Mouse (Mus musculus): ENCODE results near the gene Hormad1. TPM values are rescaled to one million over a fixed set of nuclear protein-coding genes. Genes with fewer than 3 reads are reported as not detected.
A peak's percentile ranks its signal among the peaks of the same experiment; 100 is the strongest.

Hormad1 gene
- not detected in 2 replicates for polyA plus RNA-seq (2015; fragmentation: Nextera tagmentation; extraction: Ambion mirVana)

DNA sequence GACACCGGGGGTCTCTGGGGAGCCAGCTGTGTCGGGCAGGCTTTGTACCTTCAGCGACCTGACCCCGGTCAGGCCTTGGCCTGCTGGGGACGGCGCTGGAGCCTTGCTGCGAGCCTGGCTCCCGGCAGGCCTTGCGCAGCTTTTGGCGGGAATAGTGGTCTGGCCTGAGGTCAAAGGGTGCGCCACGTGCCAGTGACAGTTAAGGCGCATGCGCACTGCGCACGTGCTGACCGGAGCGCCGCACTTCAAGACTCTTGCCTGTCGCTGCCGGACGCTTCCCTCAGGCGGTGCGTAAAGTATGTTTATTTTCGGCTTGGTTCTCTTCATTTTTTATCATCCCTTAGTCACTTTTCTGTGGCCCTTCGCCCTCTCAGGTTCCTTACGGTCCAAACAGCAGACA is at the start of gene Hormad1:
Hormad1 (plus strand) TSS at position 241 of the 400 bp plus-strand sequence.
- H3K36me3 ChIP-seq (ENCODE audit: control insufficient read depth, insufficient read depth) = no peaks in the 10 kb centered on the region
- no peaks in the 10 kb centered on the region for H3K27me3 ChIP-seq (ENCODE audit: control insufficient read depth, insufficient read depth, low read length)
- no peaks in the 10 kb centered on the region for H3K4me1 ChIP-seq (ENCODE audit: control insufficient read depth, insufficient read depth, low read length)
- WGBS = 86% methylated on average over 27 of the region's 27 CpGs
- ATAC-seq (replicated peaks; ENCODE audit: extremely low read depth, insufficient read depth, low FRiP score) = no peak
- H3K4me3 ChIP-seq (ENCODE audit: low read length) = no peak within 1 kb of the TSS
- no peaks in the 10 kb centered on the region for H3K9me3 ChIP-seq (replicated peaks; ENCODE audit: control insufficient read depth, low read length)
- H3K27ac ChIP-seq (ENCODE audit: low read length) = no peak within 1 kb of the TSS
- no peak within 1 kb of the TSS for H3K4me2 ChIP-seq (ENCODE audit: low read depth, low read length)
- no peak within 1 kb of the TSS for H3K9ac ChIP-seq (ENCODE audit: low read length)

DNA sequence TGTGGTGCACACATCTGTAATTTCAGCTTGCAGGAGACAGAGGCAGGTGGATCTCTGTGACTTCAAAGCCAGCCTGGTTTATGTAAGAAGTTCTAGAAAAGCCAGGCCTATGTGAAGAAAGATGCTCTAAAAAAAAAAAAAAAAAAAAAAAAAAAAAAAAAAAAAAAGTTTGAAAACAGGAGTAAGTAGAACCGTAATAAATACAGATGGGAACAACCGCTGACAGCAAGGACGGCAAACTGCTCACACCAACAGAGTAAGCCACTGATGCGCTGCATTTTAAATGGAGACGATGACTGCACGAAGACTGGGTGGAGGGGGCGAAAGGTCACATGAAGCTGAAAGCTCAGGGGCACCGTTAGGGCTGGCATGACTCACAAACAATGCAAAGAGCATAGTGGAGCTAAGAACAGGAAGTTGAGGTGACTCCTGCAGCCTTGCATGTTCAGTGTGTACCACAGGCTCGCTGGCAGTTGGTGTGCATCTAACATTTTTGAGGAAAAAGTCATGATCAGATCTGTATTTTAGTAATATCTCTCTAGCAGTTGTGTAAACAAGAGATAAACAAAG is 47.8 kb upstream of the Hormad1 start:
- Histone ChIP-seq H3K4me3 (ENCODE audit: low read length) (no peak overlapping the region), H3K36me3 (ENCODE audit: control insufficient read depth, insufficient read depth) (no peaks in the 10 kb centered on the region), H3K4me2 (ENCODE audit: low read depth, low read length) (no peak overlapping the region), H3K9ac (ENCODE audit: low read length) (no peak overlapping the region), H3K27ac (ENCODE audit: low read length) (no peak overlapping the region), H3K9me3 (replicated peaks; ENCODE audit: control insufficient read depth, low read length) (no peaks in the 10 kb centered on the region), H3K4me1 (ENCODE audit: control insufficient read depth, insufficient read depth, low read length) (no peaks in the 10 kb centered on the region), H3K27me3 (ENCODE audit: control insufficient read depth, insufficient read depth, low read length) (no peaks in the 10 kb centered on the region)
- ATAC-seq (replicated peaks; ENCODE audit: extremely low read depth, insufficient read depth, low FRiP score) = no peak; the same call in 1 of the 2 replicates
- 70% methylated on average over 9 of the region's 9 CpGs for WGBS

DNA sequence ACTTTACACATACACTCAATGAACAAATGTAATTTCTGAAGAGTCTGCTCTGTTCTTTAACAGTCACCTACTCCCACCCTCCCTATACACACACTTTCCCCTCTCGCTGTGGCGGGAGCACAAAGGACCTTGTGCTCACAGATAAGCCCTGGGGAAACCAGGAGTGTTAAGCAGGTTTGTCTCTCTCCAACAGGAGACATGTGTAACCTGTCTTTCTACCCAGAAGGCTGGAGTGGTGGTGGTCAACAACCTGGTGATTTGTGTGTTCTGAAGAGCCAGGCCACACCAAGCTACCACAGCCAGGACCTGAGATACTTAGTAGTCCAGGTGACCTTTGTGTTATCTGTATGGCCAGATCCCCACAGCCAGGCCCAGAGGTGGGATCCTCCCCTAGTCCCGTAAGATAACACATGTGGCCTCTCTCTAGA is 42.8 kb upstream of the Hormad1 start:
- no peaks in the 10 kb centered on the region for H3K27me3 ChIP-seq (ENCODE audit: control insufficient read depth, insufficient read depth, low read length)
- H3K4me2 ChIP-seq (ENCODE audit: low read depth, low read length) = no peak overlapping the region
- no peak overlapping the region for H3K27ac ChIP-seq (ENCODE audit: low read length)
- 76% methylated on average over 3 of the region's 3 CpGs for WGBS
- no peak overlapping the region for H3K9ac ChIP-seq (ENCODE audit: low read length)
- ATAC-seq (replicated peaks; ENCODE audit: extremely low read depth, insufficient read depth, low FRiP score) = no peak
- no peak overlapping the region for H3K4me3 ChIP-seq (ENCODE audit: low read length)
- peaks cover 4% of the 10 kb centered on the region for H3K4me1 ChIP-seq (ENCODE audit: control insufficient read depth, insufficient read depth, low read length)
- no peaks in the 10 kb centered on the region for H3K36me3 ChIP-seq (ENCODE audit: control insufficient read depth, insufficient read depth)
- no peaks in the 10 kb centered on the region for H3K9me3 ChIP-seq (replicated peaks; ENCODE audit: control insufficient read depth, low read length)

DNA sequence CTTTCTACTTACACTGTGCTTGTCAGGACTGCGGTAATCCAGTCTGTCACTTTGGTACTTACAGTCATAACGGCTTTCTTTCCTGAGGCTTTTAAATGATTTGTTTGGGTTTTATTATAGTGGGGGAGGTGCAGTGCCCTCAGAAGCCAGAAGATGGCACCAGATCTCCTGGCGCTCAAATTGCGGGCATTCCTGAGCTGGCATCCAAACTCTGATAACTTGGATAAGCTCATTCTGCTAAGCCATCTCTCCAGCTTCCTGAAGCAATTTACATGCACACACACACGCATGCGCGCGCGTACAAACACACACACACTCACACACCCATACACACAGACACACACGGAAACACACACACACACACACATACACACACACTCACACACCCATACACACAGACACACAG is 42.0 kb upstream of the Hormad1 start:
- no peaks in the 10 kb centered on the region for H3K9me3 ChIP-seq (replicated peaks; ENCODE audit: control insufficient read depth, low read length)
- H3K27me3 ChIP-seq (ENCODE audit: control insufficient read depth, insufficient read depth, low read length) = no peaks in the 10 kb centered on the region
- no peaks in the 10 kb centered on the region for H3K36me3 ChIP-seq (ENCODE audit: control insufficient read depth, insufficient read depth)
- H3K4me1 ChIP-seq (ENCODE audit: control insufficient read depth, insufficient read depth, low read length) = peaks cover 4% of the 10 kb centered on the region
- H3K4me2 ChIP-seq (ENCODE audit: low read depth, low read length) = 0 out of 2 replicates have a peak overlapping the region, but pooled peaks have one; percentile 28
- no peak overlapping the region for H3K4me3 ChIP-seq (ENCODE audit: low read length)
- WGBS = 16% methylated on average over 10 of the region's 10 CpGs
- no peak overlapping the region for H3K27ac ChIP-seq (ENCODE audit: low read length)
- H3K9ac ChIP-seq (ENCODE audit: low read length) = no peak overlapping the region; the same call in 1 of the 2 replicates
- no peak; the same call in 1 of the 2 replicates for ATAC-seq (replicated peaks; ENCODE audit: extremely low read depth, insufficient read depth, low FRiP score)

DNA sequence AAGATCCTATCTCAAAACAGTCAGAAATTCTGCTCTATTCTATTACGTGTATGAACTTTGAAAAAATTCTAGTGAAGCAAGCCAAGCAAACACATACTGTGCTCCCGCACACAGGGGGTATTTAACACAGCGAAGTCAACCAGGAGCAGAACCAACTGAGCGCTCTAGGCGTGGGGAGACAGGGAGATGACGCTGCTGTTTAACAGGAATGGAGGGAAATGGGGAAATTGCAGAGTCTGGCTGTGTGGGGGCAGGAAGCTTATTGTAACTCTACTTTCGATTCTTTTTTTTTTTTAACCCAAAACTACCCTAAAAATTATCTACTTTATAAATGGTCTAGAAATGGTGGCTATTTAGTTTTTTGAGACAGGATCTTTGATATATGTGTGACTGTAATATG is 40.6 kb upstream of the Hormad1 start:
- Histone ChIP-seq H3K27ac (ENCODE audit: low read length) (no peak overlapping the region), H3K4me1 (ENCODE audit: control insufficient read depth, insufficient read depth, low read length) (peaks cover 8% of the 10 kb centered on the region), H3K36me3 (ENCODE audit: control insufficient read depth, insufficient read depth) (no peaks in the 10 kb centered on the region), H3K4me3 (ENCODE audit: low read length) (no peak overlapping the region), H3K27me3 (ENCODE audit: control insufficient read depth, insufficient read depth, low read length) (no peaks in the 10 kb centered on the region), H3K9ac (ENCODE audit: low read length) (no peak overlapping the region), H3K9me3 (replicated peaks; ENCODE audit: control insufficient read depth, low read length) (no peaks in the 10 kb centered on the region), H3K4me2 (ENCODE audit: low read depth, low read length) (no peak overlapping the region)
- WGBS = 81% methylated on average over 7 of the region's 7 CpGs
- no peak for ATAC-seq (replicated peaks; ENCODE audit: extremely low read depth, insufficient read depth, low FRiP score)

DNA sequence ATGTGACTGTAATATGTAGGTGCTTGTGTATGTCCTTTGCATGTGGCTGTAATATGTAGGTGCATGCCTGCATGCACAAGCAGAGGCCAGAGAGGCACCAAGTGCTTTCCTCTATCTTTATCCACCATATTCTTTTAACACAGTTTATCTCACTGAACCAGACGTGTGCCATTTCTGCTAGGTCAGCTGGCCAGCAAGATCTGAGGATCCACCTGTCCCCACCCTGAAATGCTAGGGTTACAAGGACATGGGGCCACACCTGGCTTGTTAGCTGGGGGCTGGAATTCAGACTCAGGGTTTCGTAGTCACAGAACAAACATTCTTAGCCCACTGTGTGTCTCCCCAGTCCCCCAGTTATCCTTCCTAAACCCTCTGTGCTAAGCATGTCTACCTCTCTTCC is 40.2 kb upstream of the Hormad1 start:
- no peak overlapping the region for H3K27ac ChIP-seq (ENCODE audit: low read length)
- no peak overlapping the region for H3K9ac ChIP-seq (ENCODE audit: low read length)
- no peaks in the 10 kb centered on the region for H3K9me3 ChIP-seq (replicated peaks; ENCODE audit: control insufficient read depth, low read length)
- H3K4me3 ChIP-seq (ENCODE audit: low read length) = no peak overlapping the region
- H3K4me1 ChIP-seq (ENCODE audit: control insufficient read depth, insufficient read depth, low read length) = peaks cover 8% of the 10 kb centered on the region
- no peak for ATAC-seq (replicated peaks; ENCODE audit: extremely low read depth, insufficient read depth, low FRiP score)
- H3K36me3 ChIP-seq (ENCODE audit: control insufficient read depth, insufficient read depth) = no peaks in the 10 kb centered on the region
- WGBS = 60% methylated on average over 2 of the region's 2 CpGs
- H3K27me3 ChIP-seq (ENCODE audit: control insufficient read depth, insufficient read depth, low read length) = no peaks in the 10 kb centered on the region
- no peak overlapping the region for H3K4me2 ChIP-seq (ENCODE audit: low read depth, low read length)

DNA sequence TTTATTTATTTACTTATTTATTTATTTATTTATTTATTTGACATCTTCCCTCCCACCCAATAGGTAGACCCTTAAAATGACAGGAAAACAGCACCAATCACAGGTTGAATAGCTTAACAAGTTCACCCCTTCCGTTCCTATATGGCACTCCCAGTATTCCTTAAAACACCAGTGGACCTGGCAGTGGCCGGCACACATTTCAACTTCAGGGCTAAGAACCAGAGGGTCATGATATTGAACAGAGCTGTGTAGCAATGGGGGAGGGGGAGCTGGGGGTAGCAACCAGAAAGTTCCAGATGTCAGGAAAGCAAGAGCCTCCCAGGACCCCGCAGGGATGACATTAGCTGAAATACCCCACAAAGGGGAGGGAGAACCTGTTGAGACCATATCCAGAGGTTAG is 39.4 kb upstream of the Hormad1 start:
- no peak overlapping the region for H3K9ac ChIP-seq (ENCODE audit: low read length)
- H3K36me3 ChIP-seq (ENCODE audit: control insufficient read depth, insufficient read depth) = no peaks in the 10 kb centered on the region
- peaks cover 8% of the 10 kb centered on the region for H3K4me1 ChIP-seq (ENCODE audit: control insufficient read depth, insufficient read depth, low read length)
- no peak for ATAC-seq (replicated peaks; ENCODE audit: extremely low read depth, insufficient read depth, low FRiP score)
- H3K27me3 ChIP-seq (ENCODE audit: control insufficient read depth, insufficient read depth, low read length) = no peaks in the 10 kb centered on the region
- no peaks in the 10 kb centered on the region for H3K9me3 ChIP-seq (replicated peaks; ENCODE audit: control insufficient read depth, low read length)
- no peak overlapping the region for H3K4me3 ChIP-seq (ENCODE audit: low read length)
- H3K4me2 ChIP-seq (ENCODE audit: low read depth, low read length) = no peak overlapping the region
- no peak overlapping the region for H3K27ac ChIP-seq (ENCODE audit: low read length)
- WGBS = 86% methylated on average over 3 of the region's 3 CpGs

DNA sequence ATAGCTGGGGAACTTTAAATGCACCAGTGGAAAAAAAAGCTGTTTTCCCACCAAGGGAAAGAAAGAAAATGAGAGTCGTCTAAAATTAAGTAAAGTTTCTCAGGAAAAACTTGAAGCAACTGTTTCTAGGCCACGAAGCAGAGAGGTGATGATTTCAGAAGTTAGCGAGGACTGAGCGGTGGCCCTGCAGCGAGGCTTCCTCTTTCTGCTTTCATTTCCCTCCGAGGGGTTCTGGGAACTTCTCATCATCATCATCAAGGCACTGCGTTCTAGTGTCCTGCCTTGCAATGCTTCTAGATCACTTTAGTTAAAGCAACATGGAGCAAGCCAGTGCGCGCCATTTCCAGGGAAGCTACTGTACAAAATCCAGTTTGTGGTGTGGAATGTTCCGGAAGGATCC is 38.3 kb upstream of the Hormad1 start:
- no peaks in the 10 kb centered on the region for H3K9me3 ChIP-seq (replicated peaks; ENCODE audit: control insufficient read depth, low read length)

DNA sequence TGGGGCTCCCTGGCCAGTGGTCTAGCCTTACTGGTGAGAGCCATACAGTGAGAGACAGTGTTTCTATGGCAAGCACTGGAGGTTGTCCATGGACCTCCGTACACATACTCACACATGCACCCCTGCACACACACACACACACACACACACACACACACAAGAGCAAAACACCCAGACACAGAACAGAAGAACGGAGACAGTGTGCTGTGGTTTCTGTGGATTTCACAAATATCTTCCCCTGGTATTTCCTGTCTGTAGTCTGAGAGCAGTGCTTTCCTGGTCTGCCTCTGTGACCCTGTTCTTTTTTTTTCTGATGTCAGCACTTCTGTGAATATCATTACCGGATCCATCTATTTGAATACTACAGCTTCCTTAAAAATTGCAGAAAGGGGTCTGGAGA is 35.8 kb upstream of the Hormad1 start:
- Histone ChIP-seq H3K9ac (ENCODE audit: low read length) (no peak overlapping the region), H3K36me3 (ENCODE audit: control insufficient read depth, insufficient read depth) (no peaks in the 10 kb centered on the region), H3K27me3 (ENCODE audit: control insufficient read depth, insufficient read depth, low read length) (no peaks in the 10 kb centered on the region), H3K27ac (ENCODE audit: low read length) (no peak overlapping the region; the same call in 1 of the 2 replicates), H3K4me1 (ENCODE audit: control insufficient read depth, insufficient read depth, low read length) (peaks cover 4% of the 10 kb centered on the region), H3K9me3 (replicated peaks; ENCODE audit: control insufficient read depth, low read length) (no peaks in the 10 kb centered on the region), H3K4me2 (ENCODE audit: low read depth, low read length) (no peak overlapping the region), H3K4me3 (ENCODE audit: low read length) (no peak overlapping the region)
- ATAC-seq (replicated peaks; ENCODE audit: extremely low read depth, insufficient read depth, low FRiP score) = peak; percentile 52; the same call in 1 of the 2 replicates
- 45% methylated on average over 3 of the region's 3 CpGs for WGBS

More for the DNA sequence above, 38.3 kb upstream of the Hormad1 start:
- no peak for ATAC-seq (replicated peaks; ENCODE audit: extremely low read depth, insufficient read depth, low FRiP score)
- Histone ChIP-seq H3K4me2 (ENCODE audit: low read depth, low read length) (no peak overlapping the region), H3K36me3 (ENCODE audit: control insufficient read depth, insufficient read depth) (no peaks in the 10 kb centered on the region), H3K27me3 (ENCODE audit: control insufficient read depth, insufficient read depth, low read length) (no peaks in the 10 kb centered on the region), H3K4me3 (ENCODE audit: low read length) (no peak overlapping the region), H3K27ac (ENCODE audit: low read length) (no peak overlapping the region), H3K9ac (ENCODE audit: low read length) (no peak overlapping the region), H3K4me1 (ENCODE audit: control insufficient read depth, insufficient read depth, low read length) (peaks cover 8% of the 10 kb centered on the region)
- 80% methylated on average over 10 of the region's 10 CpGs for WGBS
